Mouse (Mus musculus) gastrocnemius, postnatal 14 days (tissue): Measurements from ENCODE around the gene Aak1. TPM values are rescaled to one million over a fixed set of nuclear protein-coding genes. Genes with fewer than 3 reads are reported as not detected.
A peak's percentile ranks its signal among the peaks of the same experiment; 100 is the strongest.

Experiments
- DNase-seq: peaks from one replicate; pipeline ENCODE4 v3.0.0; 2021; ENCODE audit warnings: mixed read lengths
- intact Hi-C: fragments of 180-260 bp; cut with DNase I; formaldehyde crosslinking; loops from one replicate; pipeline ENCODE4 v1.15.1; 2025; ENCODE audit warnings: low total_unique reads
- long read RNA-seq, 2 experiments: library from polyadenylated mRNA; stranded (forward); transcript quantifications; one replicate each; pipeline ENCODE4 v2.0.0; 2021
- total RNA-seq, 2 experiments: library from RNA; stranded (reverse); gene quantifications; 2 replicates each; pipeline ENCODE4 v1.2.3; 2021

Gene Aak1
- total RNA-seq, result 10 to 100 TPM; 27.8 to 30.8 TPM
- long read RNA-seq, experiment 1, partial matches to known transcripts, result 0 of 1 reads
- long read RNA-seq, experiment 1, other reads (novel, unspliced or antisense), result 1 of 1 reads
- long read RNA-seq, experiment 2, partial matches to known transcripts, result 0 of 5 reads
- long read RNA-seq, experiment 2, other reads (novel, unspliced or antisense), result 5 of 5 reads

- intact Hi-C loops, result no loop called here
- DNase-seq, result peak; percentile 92
Observed at GRCm38 (mm10) chr6:86848915-86849644, at the start of gene Aak1. Gene Aak1, plus strand, starts transcription at chr6:86849517.

- intact Hi-C loops, result no loop called here
- no peak for DNase-seq
Observed at GRCm38 (mm10) chr6:86800467-86800866, 48.9 kb upstream of the Aak1 start.

- DNase-seq, result no peak
- intact Hi-C loops, result no loop called here
Observed at GRCm38 (mm10) chr6:86801431-86801830, 47.9 kb upstream of the Aak1 start.

GRCm38 (mm10) chr6:86804646-86805045, 44.7 kb upstream of the Aak1 start:
- DNase-seq, result no peak
- intact Hi-C loops, result no loop called here

GRCm38 (mm10) chr6:86806455-86807086, 42.7 kb upstream of the Aak1 start:
- intact Hi-C loops, result loop anchor here (2.0 kb wide), 1 partner anchor 60 kb away; no protein-coding TSS in a partner anchor
- peak; percentile 65 for DNase-seq

- DNase-seq, result no peak
- intact Hi-C loops, result loop anchor here (5.0 kb wide), 2 partner anchors 109 to 189 kb away; no protein-coding TSS in a partner anchor
Observed at GRCm38 (mm10) chr6:86812919-86813318, 36.4 kb upstream of the Aak1 start.

GRCm38 (mm10) chr6:86813341-86813740, 36.0 kb upstream of the Aak1 start:
- DNase-seq, result peak; percentile 47
- intact Hi-C loops, result loop anchor here (5.0 kb wide), 2 partner anchors 109 to 189 kb away; no protein-coding TSS in a partner anchor

GRCm38 (mm10) chr6:86814926-86815325, 34.4 kb upstream of the Aak1 start:
- intact Hi-C loops, result loop anchor here (5.0 kb wide), 2 partner anchors 107 to 187 kb away; no protein-coding TSS in a partner anchor
- no peak for DNase-seq

- intact Hi-C loops, result no loop called here
- no peak for DNase-seq
Observed at GRCm38 (mm10) chr6:86815436-86815835, 33.9 kb upstream of the Aak1 start.

GRCm38 (mm10) chr6:86816586-86816985, 32.7 kb upstream of the Aak1 start:
- no peak for DNase-seq
- intact Hi-C loops, result no loop called here

GRCm38 (mm10) chr6:86818914-86819313, 30.4 kb upstream of the Aak1 start:
- intact Hi-C loops, result no loop called here
- DNase-seq, result no peak

GRCm38 (mm10) chr6:86819926-86820325, 29.4 kb upstream of the Aak1 start:
- intact Hi-C loops, result no loop called here

GRCm38 (mm10) chr6:86820690-86821089, 28.6 kb upstream of the Aak1 start:
- intact Hi-C loops, result no loop called here
- no peak for DNase-seq

More at GRCm38 (mm10) chr6:86819926-86820325, 29.4 kb upstream of the Aak1 start:
- no peak for DNase-seq

GRCm38 (mm10) chr6:86822285-86823050, 26.8 kb upstream of the Aak1 start:
- peak; percentile 31 for DNase-seq
- intact Hi-C loops, result no loop called here

- DNase-seq, result no peak
- intact Hi-C loops, result no loop called here
Observed at GRCm38 (mm10) chr6:86823051-86823431, 26.3 kb upstream of the Aak1 start.

GRCm38 (mm10) chr6:86823824-86824223, 25.5 kb upstream of the Aak1 start:
- DNase-seq, result peak; percentile 40
- intact Hi-C loops, result no loop called here

- DNase-seq, result no peak
- intact Hi-C loops, result no loop called here
Observed at GRCm38 (mm10) chr6:86824401-86824800, 24.9 kb upstream of the Aak1 start.

GRCm38 (mm10) chr6:86827432-86827831, 21.9 kb upstream of the Aak1 start:
- no peak for DNase-seq
- intact Hi-C loops, result no loop called here

- DNase-seq, result no peak
- intact Hi-C loops, result no loop called here
Observed at GRCm38 (mm10) chr6:86829768-86830167, 19.5 kb upstream of the Aak1 start.
